Mouse (Mus musculus) layer of hippocampus, adult 18-20 months (tissue): Measurements from ENCODE around the gene Phlpp2. TPM values are rescaled to one million over a fixed set of nuclear protein-coding genes. Genes with fewer than 3 reads are reported as not detected.
A peak's percentile ranks its signal among the peaks of the same experiment; 100 is the strongest.

ENCODE experiments used
- DNase-seq, 2 experiments: peaks; one replicate each; pipeline ENCODE4 v3.0.0; 2022; ENCODE audit warnings: low spot score in 2 of 2
- total RNA-seq, 2 experiments: library from RNA; stranded (reverse); gene quantifications; 2 replicates each; pipeline ENCODE4 v1.2.3; 2021

Phlpp2 gene
- total RNA-seq, 2 experiments from 2014 or later: 27.9 to 28.0 TPM

GRCm38 (mm10) chr8:109961693-109962367 lies 93.5 kb downstream of the Phlpp2 start, which contains the start of gene Marveld3:
Gene Marveld3 (minus strand): TSS chr8:109962203.
- DNase-seq: no peak

- no peak for DNase-seq
These were observed 94.6 kb downstream of the Phlpp2 start for GRCm38 (mm10) chr8:109962896-109963295.

- DNase-seq: no peak
These were observed 95.1 kb downstream of the Phlpp2 start for GRCm38 (mm10) chr8:109963421-109963820.

GRCm38 (mm10) chr8:109964106-109964505 lies 95.8 kb downstream of the Phlpp2 start:
- no peak for DNase-seq

GRCm38 (mm10) chr8:109968837-109969236 lies 100.5 kb downstream of the Phlpp2 start:
- DNase-seq: no peak

- peak in 1 of 2 experiments; percentile 60 for DNase-seq
These were observed 102.0 kb downstream of the Phlpp2 start for GRCm38 (mm10) chr8:109970323-109970722.

DNA sequence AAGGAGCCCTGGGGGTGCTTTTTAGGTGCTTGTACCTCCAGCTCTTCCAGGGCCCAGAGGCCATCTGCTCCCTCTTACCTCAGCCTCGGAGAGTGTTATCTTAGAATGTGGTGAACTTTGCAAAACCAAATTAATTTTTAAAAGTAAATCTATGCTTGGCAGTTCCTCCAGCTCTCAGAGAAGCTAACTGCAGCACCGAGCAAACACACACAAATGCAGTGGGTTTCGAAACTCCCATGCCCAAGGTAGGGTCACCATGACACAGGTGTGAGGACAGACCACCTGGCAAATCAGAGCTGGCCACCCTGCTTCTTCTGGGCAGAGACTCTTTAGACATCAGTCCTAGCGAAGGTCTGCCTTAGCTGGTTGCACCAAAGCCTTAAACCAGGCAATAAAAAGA lies 104.6 kb downstream of the Phlpp2 start:
- no peak for DNase-seq

DNA sequence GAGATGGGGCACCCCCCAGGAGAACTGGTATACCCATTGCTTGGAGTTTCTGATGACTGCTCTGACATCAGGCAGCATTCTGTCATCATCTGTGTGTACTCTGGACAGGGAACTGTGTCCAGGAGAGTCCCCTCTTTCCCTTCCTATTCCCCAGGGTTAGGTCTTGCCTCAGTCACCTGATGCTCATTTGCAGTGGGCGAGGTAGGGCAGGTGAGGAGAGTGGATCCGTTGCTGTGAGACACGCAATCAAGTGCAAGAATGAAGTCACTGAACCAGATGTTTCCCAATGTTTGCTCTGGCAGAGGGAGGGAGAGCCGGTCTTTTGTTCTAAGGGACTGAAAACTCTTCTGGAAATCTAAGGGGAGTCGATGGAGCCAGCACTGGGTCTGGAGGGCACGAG lies 111.0 kb downstream of the Phlpp2 start:
- DNase-seq: no peak

GRCm38 (mm10) chr8:109982386-109983105 lies 114.2 kb downstream of the Phlpp2 start:
- no peak for DNase-seq

- DNase-seq: peak in 1 of 2 experiments; percentile 53
These were observed 115.6 kb downstream of the Phlpp2 start for GRCm38 (mm10) chr8:109983944-109984343.

- DNase-seq: no peak
These were observed 118.0 kb downstream of the Phlpp2 start for GRCm38 (mm10) chr8:109986384-109986783.

GRCm38 (mm10) chr8:109987776-109988175 lies 119.4 kb downstream of the Phlpp2 start:
- DNase-seq: no peak

GRCm38 (mm10) chr8:109989151-109989550 lies 120.8 kb downstream of the Phlpp2 start:
- DNase-seq: no peak

- no peak for DNase-seq
These were observed 121.9 kb downstream of the Phlpp2 start, which contains the start of gene Tat for GRCm38 (mm10) chr8:109990224-109990623. Gene Tat (plus strand): TSS chr8:109990437.

DNA sequence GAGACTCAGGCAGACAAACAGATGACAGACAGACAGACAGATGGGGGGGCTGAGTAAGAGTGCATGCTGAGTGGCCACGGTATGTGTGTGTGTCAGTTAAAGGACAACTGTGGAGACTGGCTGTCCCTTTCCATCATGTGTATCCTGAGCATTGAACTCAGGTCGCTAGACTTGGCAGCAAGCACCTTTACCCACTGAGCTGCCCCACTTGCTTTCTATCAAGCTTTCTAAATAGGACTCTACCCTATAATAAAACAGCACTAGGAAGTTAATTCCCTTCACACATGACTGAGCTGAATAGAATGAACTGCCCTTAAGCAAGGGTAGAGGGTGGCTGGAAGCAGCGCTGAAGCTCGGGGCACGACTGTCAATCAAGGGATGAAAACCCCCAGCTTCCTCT lies 123.8 kb downstream of the Phlpp2 start:
- DNase-seq: no peak

- DNase-seq: no peak
These were observed 124.6 kb downstream of the Phlpp2 start for GRCm38 (mm10) chr8:109992951-109993350.

Other genes with a start within 250 kb of the Phlpp2 start
- gene Ist1, start 175.3 kb upstream of the Phlpp2 start, total RNA-seq: 10 to 100 TPM; 87.1 to 90.9 TPM
- 10 to 100 TPM; 41.0 to 42.1 TPM for gene Zfp821, start 163.0 kb upstream of the Phlpp2 start, total RNA-seq
- gene Atxn1l, start 130.8 kb upstream of the Phlpp2 start, total RNA-seq: 10 to 100 TPM; 40.9 to 42.1 TPM
- 10 to 100 TPM; 80.6 to 84.1 TPM for gene Ap1g1, start 90.0 kb upstream of the Phlpp2 start, total RNA-seq
- under 1 TPM in 1 of 2 experiments, not detected in 1; 0.18 TPM for gene Marveld3, start 93.7 kb downstream of the Phlpp2 start, total RNA-seq
- under 1 TPM; 0.12 to 0.15 TPM for gene Tat, start 121.9 kb downstream of the Phlpp2 start, total RNA-seq
- not detected for gene Chst4, start 171.2 kb downstream of the Phlpp2 start, total RNA-seq
- gene Zfp612, start 211.2 kb downstream of the Phlpp2 start, total RNA-seq: 10 to 100 TPM; 24.9 to 27.7 TPM
- gene Gm21964, start 232.7 kb downstream of the Phlpp2 start, total RNA-seq: not detected
- gene Gm17720, start 234.2 kb downstream of the Phlpp2 start, total RNA-seq: not detected